Mouse (Mus musculus): ENCODE data around the gene Gm45015. TPM values are rescaled to one million over a fixed set of nuclear protein-coding genes. Genes with fewer than 3 reads are reported as not detected.

The Gm45015 gene
- total RNA-seq, 2 experiments from 2014 or later: not detected

Other genes starting within 250 kb of the Gm45015 start
- not detected in 2 replicates for gene Xlr3a, start 239.7 kb downstream of the Gm45015 start, total RNA-seq (2015; ENCODE audit: low replicate concordance)
- not detected in 2 replicates for gene Xlr3a, start 239.7 kb downstream of the Gm45015 start, total RNA-seq (2017; ENCODE audit: low replicate concordance)
- gene Gm14685, start 219.8 kb downstream of the Gm45015 start, total RNA-seq (2015; ENCODE audit: low replicate concordance): not detected in 2 replicates
- not detected in 2 replicates for gene Gm14685, start 219.8 kb downstream of the Gm45015 start, total RNA-seq (2017; ENCODE audit: low replicate concordance)
- not detected in 2 replicates for gene Xlr5b, start 188.0 kb downstream of the Gm45015 start, total RNA-seq (2015; ENCODE audit: low replicate concordance)
- not detected in 2 replicates for gene Xlr5b, start 188.0 kb downstream of the Gm45015 start, total RNA-seq (2017; ENCODE audit: low replicate concordance)
- gene DXBay18, start 187.4 kb downstream of the Gm45015 start, total RNA-seq (2015; ENCODE audit: low replicate concordance): not detected in 2 replicates
- not detected in 2 replicates for gene DXBay18, start 187.4 kb downstream of the Gm45015 start, total RNA-seq (2017; ENCODE audit: low replicate concordance)
- gene Spin2d, start 159.9 kb downstream of the Gm45015 start, total RNA-seq (2015; ENCODE audit: low replicate concordance): not detected in 2 replicates
- gene Spin2d, start 159.9 kb downstream of the Gm45015 start, total RNA-seq (2017; ENCODE audit: low replicate concordance): not detected in 2 replicates
- not detected in 2 replicates for gene Xlr3b, start 144.6 kb downstream of the Gm45015 start, total RNA-seq (2015; ENCODE audit: low replicate concordance)
- gene Xlr3b, start 144.6 kb downstream of the Gm45015 start, total RNA-seq (2017; ENCODE audit: low replicate concordance): 1.4 TPM in 1 of 2 replicates, not detected in the other
- 2.9 and 10.8 TPM in 2 replicates for gene Xlr4b, start 122.5 kb downstream of the Gm45015 start, total RNA-seq (2015; ENCODE audit: low replicate concordance)
- 5.5 TPM in 1 of 2 replicates, not detected in the other for gene Xlr4b, start 122.5 kb downstream of the Gm45015 start, total RNA-seq (2017; ENCODE audit: low replicate concordance)
- gene F8a, start 108.5 kb downstream of the Gm45015 start, total RNA-seq (2015; ENCODE audit: low replicate concordance): 1.7 and 1.8 TPM in 2 replicates
- gene F8a, start 108.5 kb downstream of the Gm45015 start, total RNA-seq (2017; ENCODE audit: low replicate concordance): 1.3 TPM in 2 replicates
- gene Xlr4c, start 93.7 kb downstream of the Gm45015 start, total RNA-seq (2015; ENCODE audit: low replicate concordance): 7.1 TPM in 1 of 2 replicates, not detected in the other
- gene Xlr4c, start 93.7 kb downstream of the Gm45015 start, total RNA-seq (2017; ENCODE audit: low replicate concordance): 14.4 TPM in 1 of 2 replicates, not detected in the other
- gene Xlr3c, start 71.5 kb downstream of the Gm45015 start, total RNA-seq (2015; ENCODE audit: low replicate concordance): not detected in 2 replicates
- gene Xlr3c, start 71.5 kb downstream of the Gm45015 start, total RNA-seq (2017; ENCODE audit: low replicate concordance): not detected in 2 replicates
- not detected in 2 replicates for gene Xlr5a, start 43.9 kb downstream of the Gm45015 start, total RNA-seq (2015; ENCODE audit: low replicate concordance)
- gene Xlr5a, start 43.9 kb downstream of the Gm45015 start, total RNA-seq (2017; ENCODE audit: low replicate concordance): not detected in 2 replicates
- gene Xlr5c, start 43.9 kb downstream of the Gm45015 start, total RNA-seq (2015; ENCODE audit: low replicate concordance): not detected in 2 replicates
- gene Xlr5c, start 43.9 kb downstream of the Gm45015 start, total RNA-seq (2017; ENCODE audit: low replicate concordance): not detected in 2 replicates
- 0.42 and 2.9 TPM in 2 replicates for gene Zfp275, start 5.8 kb upstream of the Gm45015 start, total RNA-seq (2015; ENCODE audit: low replicate concordance)
- 0.51 and 0.61 TPM in 2 replicates for gene Zfp275, start 5.8 kb upstream of the Gm45015 start, total RNA-seq (2017; ENCODE audit: low replicate concordance)
- not detected in 2 replicates for gene Gm18336, start 61.9 kb upstream of the Gm45015 start, total RNA-seq (2015; ENCODE audit: low replicate concordance)
- gene Gm18336, start 61.9 kb upstream of the Gm45015 start, total RNA-seq (2017; ENCODE audit: low replicate concordance): not detected in 2 replicates
- gene Zfp92, start 74.3 kb upstream of the Gm45015 start, total RNA-seq (2015; ENCODE audit: low replicate concordance): not detected in 2 replicates
- not detected in 2 replicates for gene Zfp92, start 74.3 kb upstream of the Gm45015 start, total RNA-seq (2017; ENCODE audit: low replicate concordance)
- gene Trex2, start 98.5 kb upstream of the Gm45015 start, total RNA-seq (2015; ENCODE audit: low replicate concordance): not detected in 2 replicates
- gene Trex2, start 98.5 kb upstream of the Gm45015 start, total RNA-seq (2017; ENCODE audit: low replicate concordance): not detected in 2 replicates
- gene Haus7, start 122.2 kb upstream of the Gm45015 start, total RNA-seq (2015; ENCODE audit: low replicate concordance): 9.2 and 13.0 TPM in 2 replicates
- 8.0 and 14.1 TPM in 2 replicates for gene Haus7, start 122.2 kb upstream of the Gm45015 start, total RNA-seq (2017; ENCODE audit: low replicate concordance)
- gene Bgn, start 146.8 kb upstream of the Gm45015 start, total RNA-seq (2015; ENCODE audit: low replicate concordance): 11.2 and 28.9 TPM in 2 replicates
- 1.0 and 1.8 TPM in 2 replicates for gene Bgn, start 146.8 kb upstream of the Gm45015 start, total RNA-seq (2017; ENCODE audit: low replicate concordance)
- not detected in 2 replicates for gene Atp2b3, start 166.2 kb upstream of the Gm45015 start, total RNA-seq (2015; ENCODE audit: low replicate concordance)
- gene Atp2b3, start 166.2 kb upstream of the Gm45015 start, total RNA-seq (2017; ENCODE audit: low replicate concordance): not detected in 2 replicates